Mouse (Mus musculus) midbrain, embryonic 16.5 days (tissue): ENCODE results near the gene Herc1. TPM values are rescaled to one million over a fixed set of nuclear protein-coding genes. Genes with fewer than 3 reads are reported as not detected.

Experiments
- ATAC-seq: fragments of 200-750 bp; cut with Nextera tagmentation; 2 replicates; pipeline ENCODE4 v1.8.0; 2017; ENCODE audit warnings: moderate TSS enrichment
- H3K27ac ChIP-seq: fragments of 300-500 bp; sonication (generic); 2 replicates; pipeline ENCODE4 v1.5.1; 2014; ENCODE audit warnings: mild to moderate bottlenecking, low read length, mixed read lengths
- H3K27me3 ChIP-seq: fragments of 300-500 bp; sonication (generic); 2 replicates; pipeline ENCODE4 v1.6.1; 2014; ENCODE audit warnings: low read depth, low read length, mixed read lengths; ENCODE audit not compliant: control insufficient read depth, insufficient read depth
- H3K36me3 ChIP-seq: fragments of 300-500 bp; sonication (generic); 2 replicates; pipeline ENCODE4 v1.6.1; 2014; ENCODE audit warnings: mild to moderate bottlenecking, low read length, moderate library complexity, mixed read lengths; ENCODE audit not compliant: control insufficient read depth, insufficient read depth
- H3K4me1 ChIP-seq: fragments of 300-500 bp; sonication (generic); 2 replicates; pipeline ENCODE4 v1.6.1; 2014; ENCODE audit warnings: mild to moderate bottlenecking, low read length, mixed read lengths; ENCODE audit not compliant: control insufficient read depth, insufficient read depth
- H3K4me2 ChIP-seq: fragments of 300-500 bp; sonication (generic); 2 replicates; pipeline ENCODE4 v1.6.1; 2014; ENCODE audit warnings: mild to moderate bottlenecking, low read length, mixed read lengths
- H3K4me3 ChIP-seq: fragments of 300-500 bp; sonication (generic); 2 replicates; pipeline ENCODE4 v1.5.1; 2014; ENCODE audit warnings: low read depth, mild to moderate bottlenecking, low read length, moderate library complexity, mixed read lengths
- H3K9ac ChIP-seq: fragments of 300-500 bp; sonication (generic); 2 replicates; pipeline ENCODE4 v1.6.1; 2014; ENCODE audit warnings: low read depth, low read length, mixed read lengths
- H3K9me3 ChIP-seq: fragments of 300-500 bp; sonication (generic); replicated peaks from 2 replicates; pipeline ENCODE4 v1.6.1; 2014; ENCODE audit warnings: mild to moderate bottlenecking, low read length, mixed read lengths; ENCODE audit not compliant: control insufficient read depth, poor library complexity, severe bottlenecking
- WGBS: fragments of 180-500 bp; shearing (Covaris S2); extraction: QIAGEN DNeasy Blood & Tissue Kit; methylation state at CpG from one replicate; pipeline ENCODE4 v1.1.7; 2014; 5-methylcytosine and 5-hydroxymethylcytosine counted together
- polyA plus RNA-seq: library from polyadenylated mRNA; unstranded; fragments of >200 nt; fragmentation: Nextera tagmentation; extraction: Ambion mirVana; gene quantifications from 2 replicates; pipeline ENCODE4 v1.2.1, GENCODE M21; 2015

The Herc1 gene
- polyA plus RNA-seq, 1 experiment from 2014 or later = 46.8 TPM

- WGBS = 89% methylated on average over 3 of the region's 3 CpGs
Measured at GRCm38 (mm10) chr9:66340394-66341094, 9.7 kb upstream of the Herc1 start.

GRCm38 (mm10) chr9:66347405-66348035 lies 2.7 kb upstream of the Herc1 start:
- no peak for ATAC-seq
- H3K27ac ChIP-seq = no peak overlapping the region
- no peaks in the 10 kb centered on the region for H3K27me3 ChIP-seq
- H3K9ac ChIP-seq = no peak overlapping the region
- no peak overlapping the region for H3K4me3 ChIP-seq
- H3K9me3 ChIP-seq = no peaks in the 10 kb centered on the region
- H3K4me1 ChIP-seq = peaks cover 12% of the 10 kb centered on the region
- H3K4me2 ChIP-seq = no peak overlapping the region
- WGBS = 93% methylated on average over 7 of the region's 7 CpGs
- H3K36me3 ChIP-seq = no peaks in the 10 kb centered on the region

More at GRCm38 (mm10) chr9:66340394-66341094, 9.7 kb upstream of the Herc1 start:
- no peaks in the 10 kb centered on the region for H3K9me3 ChIP-seq
- no peaks in the 10 kb centered on the region for H3K36me3 ChIP-seq
- H3K27ac ChIP-seq = no peak overlapping the region
- no peaks in the 10 kb centered on the region for H3K27me3 ChIP-seq
- H3K4me3 ChIP-seq = no peak overlapping the region
- no peak overlapping the region for H3K4me2 ChIP-seq
- ATAC-seq = no peak
- no peaks in the 10 kb centered on the region for H3K4me1 ChIP-seq
- no peak overlapping the region for H3K9ac ChIP-seq

GRCm38 (mm10) chr9:66349144-66349859 lies 948 bp upstream of the Herc1 start:
- peak overlapping the region; percentile 70 for H3K4me2 ChIP-seq
- peak overlapping the region; percentile 97 for H3K4me3 ChIP-seq
- no peaks in the 10 kb centered on the region for H3K36me3 ChIP-seq
- no peaks in the 10 kb centered on the region for H3K27me3 ChIP-seq
- peak overlapping the region; percentile 99 for H3K9ac ChIP-seq
- H3K4me1 ChIP-seq = peaks cover 17% of the 10 kb centered on the region
- H3K27ac ChIP-seq = peak overlapping the region; percentile 97
- ATAC-seq = peak; percentile 32
- no peaks in the 10 kb centered on the region for H3K9me3 ChIP-seq
- WGBS = 36% methylated on average over 8 of the region's 8 CpGs

- H3K9ac ChIP-seq = peak overlapping the region; percentile 99
- H3K4me1 ChIP-seq = peaks cover 17% of the 10 kb centered on the region
- peak overlapping the region; percentile 97 for H3K27ac ChIP-seq
- no peaks in the 10 kb centered on the region for H3K9me3 ChIP-seq
- H3K4me2 ChIP-seq = peak overlapping the region; percentile 64
- H3K4me3 ChIP-seq = peak overlapping the region; percentile 97
- ATAC-seq = peak; percentile 64
- H3K27me3 ChIP-seq = no peaks in the 10 kb centered on the region
- WGBS = 1% methylated on average over 30 of the region's 32 CpGs
- H3K36me3 ChIP-seq = no peaks in the 10 kb centered on the region
Measured at GRCm38 (mm10) chr9:66350788-66351430, 659 bp downstream of the Herc1 start.

GRCm38 (mm10) chr9:66352704-66353103 lies 2.5 kb downstream of the Herc1 start:
- WGBS = 68% methylated on average over 2 of the region's 2 CpGs
- Histone ChIP-seq H3K9ac (no peak overlapping the region), H3K27me3 (no peaks in the 10 kb centered on the region), H3K27ac (no peak overlapping the region), H3K4me1 (peaks cover 17% of the 10 kb centered on the region), H3K36me3 (no peaks in the 10 kb centered on the region), H3K4me3 (no peak overlapping the region), H3K9me3 (no peaks in the 10 kb centered on the region), H3K4me2 (peak overlapping the region; percentile 64)
- ATAC-seq = no peak

- peaks cover 2% of the 10 kb centered on the region; the same call in 1 of the 2 replicates for H3K4me1 ChIP-seq
- H3K4me2 ChIP-seq = no peak overlapping the region
- no peaks in the 10 kb centered on the region for H3K27me3 ChIP-seq
- H3K9me3 ChIP-seq = no peaks in the 10 kb centered on the region
- no peaks in the 10 kb centered on the region for H3K36me3 ChIP-seq
- H3K27ac ChIP-seq = no peak overlapping the region
- H3K9ac ChIP-seq = no peak overlapping the region
- H3K4me3 ChIP-seq = no peak overlapping the region
- ATAC-seq = no peak
- WGBS = 88% methylated on average over 4 of the region's 4 CpGs
Measured at GRCm38 (mm10) chr9:66359135-66359534, 8.9 kb downstream of the Herc1 start.

- ATAC-seq = no peak
- no peaks in the 10 kb centered on the region for H3K27me3 ChIP-seq
Measured at GRCm38 (mm10) chr9:66360143-66360690, 10.0 kb downstream of the Herc1 start.

GRCm38 (mm10) chr9:66368890-66369433 lies 18.7 kb downstream of the Herc1 start:
- Histone ChIP-seq H3K4me1 (peaks cover 2% of the 10 kb centered on the region; the same call in 1 of the 2 replicates), H3K9me3 (no peaks in the 10 kb centered on the region), H3K27me3 (no peaks in the 10 kb centered on the region), H3K27ac (no peak overlapping the region), H3K36me3 (peaks cover 7% of the 10 kb centered on the region; the same call in 1 of the 2 replicates), H3K9ac (no peak overlapping the region), H3K4me3 (no peak overlapping the region), H3K4me2 (no peak overlapping the region)
- WGBS = 58% methylated on average over 4 of the region's 4 CpGs
- ATAC-seq = no peak

More at GRCm38 (mm10) chr9:66360143-66360690, 10.0 kb downstream of the Herc1 start:
- no peaks in the 10 kb centered on the region for H3K9me3 ChIP-seq
- H3K4me2 ChIP-seq = no peak overlapping the region
- no peak overlapping the region for H3K27ac ChIP-seq
- no peak overlapping the region for H3K9ac ChIP-seq
- H3K4me3 ChIP-seq = no peak overlapping the region
- H3K4me1 ChIP-seq = peaks cover 2% of the 10 kb centered on the region; the same call in 1 of the 2 replicates
- 80% methylated on average over 14 of the region's 14 CpGs for WGBS
- H3K36me3 ChIP-seq = no peaks in the 10 kb centered on the region
